Mouse (Mus musculus) neural tube, embryonic 15.5 days (tissue): ENCODE measurements around the gene 1700001O22Rik. TPM values are rescaled to one million over a fixed set of nuclear protein-coding genes. Genes with fewer than 3 reads are reported as not detected.

Experiments used
- ATAC-seq: fragments of 200-750 bp; cut with Nextera tagmentation; 2 replicates; pipeline ENCODE4 v1.8.0; 2017; ENCODE audit warnings: mild to moderate bottlenecking, moderate TSS enrichment, moderate library complexity; ENCODE audit not compliant: low FRiP score
- H3K27ac ChIP-seq: fragments of 300-500 bp; sonication (generic); replicated peaks from 2 replicates; pipeline ENCODE4 v1.5.1; 2015; ENCODE audit warnings: mild to moderate bottlenecking, inconsistent platforms
- H3K27me3 ChIP-seq: fragments of 300-500 bp; sonication (generic); replicated peaks from 2 replicates; pipeline ENCODE4 v1.6.1; 2015; ENCODE audit warnings: inconsistent platforms
- H3K36me3 ChIP-seq: fragments of 300-500 bp; sonication (generic); 2 replicates; pipeline ENCODE4 v1.6.1; 2015; ENCODE audit warnings: inconsistent platforms
- H3K4me1 ChIP-seq: fragments of 300-500 bp; sonication (generic); 2 replicates; pipeline ENCODE4 v1.6.1; 2015; ENCODE audit warnings: inconsistent platforms
- H3K4me2 ChIP-seq: fragments of 300-500 bp; sonication (generic); 2 replicates; pipeline ENCODE4 v1.6.1; 2015; ENCODE audit warnings: inconsistent platforms, mild to moderate bottlenecking, moderate library complexity
- H3K4me3 ChIP-seq: fragments of 300-500 bp; sonication (generic); replicated peaks from 2 replicates; pipeline ENCODE4 v1.5.1; 2015; ENCODE audit warnings: mild to moderate bottlenecking, inconsistent platforms
- H3K9ac ChIP-seq: fragments of 300-500 bp; sonication (generic); replicated peaks from 2 replicates; pipeline ENCODE4 v1.6.1; 2015; ENCODE audit warnings: mild to moderate bottlenecking, inconsistent platforms
- H3K9me3 ChIP-seq: fragments of 300-500 bp; sonication (generic); replicated peaks from 2 replicates; pipeline ENCODE4 v1.6.1; 2016; ENCODE audit warnings: inconsistent platforms
- WGBS: fragments of 180-500 bp; shearing (Covaris S2); methylation state at CpG from one replicate; pipeline ENCODE4 v1.1.7; 2015; ENCODE audit warnings: mixed read lengths; 5-methylcytosine and 5-hydroxymethylcytosine counted together
- polyA plus RNA-seq: library from polyadenylated mRNA; unstranded; fragments of >200 nt; fragmentation: Nextera tagmentation; extraction: Ambion mirVana; gene quantifications from 2 replicates; pipeline ENCODE4 v1.2.1, GENCODE M21; 2015

Gene 1700001O22Rik
- polyA plus RNA-seq, 1 experiment from 2014 or later: 2.2 TPM

DNA sequence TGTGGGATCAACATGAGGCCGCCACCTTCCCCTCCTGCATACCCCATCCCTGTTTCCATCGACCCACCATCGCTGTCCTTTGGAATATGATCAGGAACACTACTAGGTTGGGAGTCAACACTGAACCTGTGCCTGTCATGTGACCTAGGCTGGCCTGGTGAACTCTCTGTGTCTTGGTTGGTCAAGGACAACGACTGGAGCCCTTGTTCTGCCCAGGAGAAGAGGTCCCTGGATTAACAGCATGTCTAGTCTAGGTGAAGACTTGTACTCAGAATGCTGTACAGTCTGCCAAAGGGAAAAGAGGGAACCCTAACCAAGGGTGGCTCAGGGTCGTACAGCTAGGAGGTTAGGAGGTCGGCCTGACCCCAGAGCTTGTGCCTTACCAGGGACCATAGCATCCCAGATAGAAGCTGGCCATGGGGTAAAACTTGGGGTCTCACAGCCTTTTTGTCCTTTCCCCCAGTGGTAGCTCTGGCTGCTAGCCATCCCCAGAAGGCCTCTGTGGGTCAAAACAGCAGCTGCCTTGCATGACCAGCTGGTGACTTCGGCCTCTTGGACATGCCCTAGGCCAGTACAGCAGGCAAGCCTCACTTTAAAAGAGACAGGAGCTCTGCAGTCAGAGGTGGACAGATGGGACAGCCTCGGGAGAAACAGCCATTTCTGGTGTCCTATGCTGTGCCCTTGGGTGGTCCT lies 30.0 kb downstream of the 1700001O22Rik start:
- no peak for ATAC-seq
- Histone ChIP-seq H3K9ac (no peak overlapping the region), H3K27ac (peak overlapping the region; percentile 84; the same call in 1 of the 2 replicates), H3K4me3 (no peak overlapping the region), H3K27me3 (no peaks in the 10 kb centered on the region), H3K4me2 (no peak overlapping the region), H3K9me3 (no peaks in the 10 kb centered on the region), H3K36me3 (no peaks in the 10 kb centered on the region), H3K4me1 (peaks cover 26% of the 10 kb centered on the region)
- WGBS: 82% methylated on average over 8 of the region's 8 CpGs

DNA sequence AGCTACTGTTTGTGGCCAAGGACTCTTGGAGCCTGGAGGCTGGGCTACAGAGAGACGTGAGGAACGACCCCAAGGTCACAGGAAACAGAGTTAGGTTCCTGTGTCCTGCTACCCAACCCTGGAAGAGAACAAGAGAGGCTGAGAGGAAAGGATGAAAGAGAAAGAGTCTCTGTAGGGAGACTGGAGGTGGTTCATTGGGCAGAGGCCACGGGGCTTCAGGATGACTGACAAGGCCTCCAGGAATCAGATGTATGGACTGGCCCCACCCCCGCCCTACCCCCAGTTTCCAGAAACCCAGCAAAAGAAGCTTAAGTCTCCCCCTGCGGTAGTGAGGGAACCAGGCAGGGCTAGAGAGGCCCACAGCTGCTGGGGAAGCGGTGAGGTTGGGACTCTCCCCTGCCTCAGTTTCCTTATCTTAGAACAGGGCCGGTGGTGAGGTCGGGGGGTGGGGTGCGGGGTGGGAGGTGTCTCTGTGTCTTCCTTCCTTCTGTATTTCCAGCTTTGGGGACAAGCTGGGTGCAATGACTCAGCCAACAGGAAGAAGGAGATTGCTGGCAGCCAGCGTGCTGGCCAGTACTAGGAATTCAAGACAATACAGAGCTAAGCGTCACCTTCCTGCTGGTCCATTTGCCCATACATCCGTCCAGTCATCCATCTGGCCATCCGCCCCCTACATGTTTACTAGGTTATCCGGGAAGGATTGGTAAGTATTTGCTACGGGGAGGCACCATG lies 30.7 kb downstream of the 1700001O22Rik start:
- no peaks in the 10 kb centered on the region for H3K9me3 ChIP-seq
- H3K27ac ChIP-seq: peak overlapping the region; percentile 84
- peaks cover 26% of the 10 kb centered on the region for H3K4me1 ChIP-seq
- H3K4me2 ChIP-seq: no peak overlapping the region
- no peak; the same call in 1 of the 2 replicates for ATAC-seq
- H3K4me3 ChIP-seq: no peak overlapping the region
- no peak overlapping the region; the same call in 1 of the 2 replicates for H3K9ac ChIP-seq
- H3K36me3 ChIP-seq: no peaks in the 10 kb centered on the region
- 56% methylated on average over 15 of the region's 15 CpGs for WGBS
- no peaks in the 10 kb centered on the region for H3K27me3 ChIP-seq

GRCm38 (mm10) chr2:30771806-30772460 lies 31.5 kb downstream of the 1700001O22Rik start:
- H3K4me1 ChIP-seq: peaks cover 26% of the 10 kb centered on the region
- no peaks in the 10 kb centered on the region for H3K27me3 ChIP-seq
- H3K27ac ChIP-seq: peak overlapping the region; percentile 84
- H3K4me3 ChIP-seq: peak overlapping the region; percentile 45
- H3K9me3 ChIP-seq: no peaks in the 10 kb centered on the region
- H3K9ac ChIP-seq: peak overlapping the region; percentile 54
- 7% methylated on average over 19 of the region's 19 CpGs for WGBS
- ATAC-seq: peak; percentile 80
- no peaks in the 10 kb centered on the region for H3K36me3 ChIP-seq
- peak overlapping the region; percentile 87 for H3K4me2 ChIP-seq

- no peaks in the 10 kb centered on the region for H3K27me3 ChIP-seq
- H3K4me2 ChIP-seq: peak overlapping the region; percentile 87
- 1% methylated on average over 48 of the region's 51 CpGs for WGBS
- H3K36me3 ChIP-seq: no peaks in the 10 kb centered on the region
- H3K4me3 ChIP-seq: peak overlapping the region; percentile 45
- peaks cover 26% of the 10 kb centered on the region for H3K4me1 ChIP-seq
- H3K9ac ChIP-seq: peak overlapping the region; percentile 54
- H3K27ac ChIP-seq: peak overlapping the region; percentile 84
- peak; percentile 32; the same call in 1 of the 2 replicates for ATAC-seq
- no peaks in the 10 kb centered on the region for H3K9me3 ChIP-seq
Measured at GRCm38 (mm10) chr2:30771368-30771805, 32.1 kb downstream of the 1700001O22Rik start.

GRCm38 (mm10) chr2:30769187-30769586 lies 34.3 kb downstream of the 1700001O22Rik start:
- no peak for ATAC-seq
- H3K27ac ChIP-seq: no peak overlapping the region
- 56% methylated on average over 6 of the region's 6 CpGs for WGBS
- no peak overlapping the region for H3K4me3 ChIP-seq
- peaks cover 26% of the 10 kb centered on the region for H3K4me1 ChIP-seq
- H3K9me3 ChIP-seq: 0 out of 2 replicates have a peak, but pooled peaks cover 5% of the 10 kb centered on the region
- H3K9ac ChIP-seq: no peak overlapping the region
- no peaks in the 10 kb centered on the region for H3K27me3 ChIP-seq
- no peaks in the 10 kb centered on the region for H3K36me3 ChIP-seq
- H3K4me2 ChIP-seq: no peak overlapping the region

- Histone ChIP-seq H3K4me3 (no peak overlapping the region), H3K27me3 (no peaks in the 10 kb centered on the region), H3K9ac (no peak overlapping the region), H3K4me1 (peaks cover 26% of the 10 kb centered on the region), H3K4me2 (no peak overlapping the region), H3K9me3 (0 out of 2 replicates have a peak, but pooled peaks cover 5% of the 10 kb centered on the region), H3K27ac (no peak overlapping the region), H3K36me3 (no peaks in the 10 kb centered on the region)
- 83% methylated on average over 5 of the region's 5 CpGs for WGBS
- no peak for ATAC-seq
Measured at GRCm38 (mm10) chr2:30768529-30768928, 34.9 kb downstream of the 1700001O22Rik start.

- Histone ChIP-seq H3K27ac (no peak overlapping the region), H3K36me3 (no peaks in the 10 kb centered on the region), H3K9me3 (0 out of 2 replicates have a peak, but pooled peaks cover 5% of the 10 kb centered on the region), H3K4me1 (peaks cover 20% of the 10 kb centered on the region), H3K9ac (no peak overlapping the region), H3K27me3 (no peaks in the 10 kb centered on the region), H3K4me3 (no peak overlapping the region), H3K4me2 (no peak overlapping the region)
- no peak for ATAC-seq
- 68% methylated on average over 7 of the region's 7 CpGs for WGBS
Measured at GRCm38 (mm10) chr2:30767626-30768240, 35.7 kb downstream of the 1700001O22Rik start.

- 0 out of 2 replicates have a peak, but pooled peaks cover 5% of the 10 kb centered on the region for H3K9me3 ChIP-seq
- no peaks in the 10 kb centered on the region for H3K27me3 ChIP-seq
- ATAC-seq: no peak
- no peaks in the 10 kb centered on the region for H3K36me3 ChIP-seq
- no peak overlapping the region for H3K4me3 ChIP-seq
- H3K4me2 ChIP-seq: no peak overlapping the region
- H3K4me1 ChIP-seq: peaks cover 8% of the 10 kb centered on the region
- WGBS: 90% methylated on average over 5 of the region's 5 CpGs
- no peak overlapping the region for H3K9ac ChIP-seq
- no peak overlapping the region for H3K27ac ChIP-seq
Measured at GRCm38 (mm10) chr2:30766446-30766845, 37.0 kb downstream of the 1700001O22Rik start.

DNA sequence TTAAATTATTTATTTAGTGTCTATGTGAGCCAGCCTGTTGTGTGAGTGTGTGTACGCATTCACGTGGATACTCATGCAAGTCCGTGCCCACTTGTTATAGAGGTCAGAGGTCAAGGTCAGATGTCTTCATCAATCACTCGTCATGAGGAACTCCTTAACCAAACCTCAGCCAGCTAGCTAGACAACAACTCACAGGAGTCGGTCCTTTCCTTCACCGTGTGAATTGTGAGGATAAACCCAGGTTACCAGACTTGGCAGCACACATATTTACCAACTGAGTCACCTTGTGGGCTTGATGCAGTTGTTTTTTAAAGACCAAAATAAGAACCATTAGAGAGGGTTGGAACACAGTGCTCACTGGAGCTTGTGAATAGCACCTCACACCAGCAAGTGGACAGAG lies 42.8 kb downstream of the 1700001O22Rik start:
- H3K9me3 ChIP-seq: 0 out of 2 replicates have a peak, but pooled peaks cover 5% of the 10 kb centered on the region
- WGBS: 24% methylated on average over 6 of the region's 6 CpGs
- no peak overlapping the region for H3K27ac ChIP-seq
- H3K36me3 ChIP-seq: no peaks in the 10 kb centered on the region
- no peak overlapping the region for H3K4me2 ChIP-seq
- no peak overlapping the region for H3K9ac ChIP-seq
- no peaks in the 10 kb centered on the region for H3K27me3 ChIP-seq
- peaks cover 26% of the 10 kb centered on the region for H3K4me1 ChIP-seq
- no peak for ATAC-seq
- no peak overlapping the region for H3K4me3 ChIP-seq

GRCm38 (mm10) chr2:30759858-30760547 lies 43.5 kb downstream of the 1700001O22Rik start:
- peak overlapping the region; percentile 3; the same call in 1 of the 2 replicates for H3K27ac ChIP-seq
- no peaks in the 10 kb centered on the region for H3K27me3 ChIP-seq
- 35% methylated on average over 10 of the region's 10 CpGs for WGBS
- no peak overlapping the region for H3K4me3 ChIP-seq
- ATAC-seq: no peak
- H3K36me3 ChIP-seq: no peaks in the 10 kb centered on the region
- peaks cover 26% of the 10 kb centered on the region for H3K4me1 ChIP-seq
- 0 out of 2 replicates have a peak, but pooled peaks cover 5% of the 10 kb centered on the region for H3K9me3 ChIP-seq
- no peak overlapping the region for H3K9ac ChIP-seq
- no peak overlapping the region for H3K4me2 ChIP-seq

- Histone ChIP-seq H3K9ac (no peak overlapping the region), H3K27ac (peak overlapping the region; percentile 30; the same call in 1 of the 2 replicates), H3K4me3 (no peak overlapping the region), H3K9me3 (no peaks in the 10 kb centered on the region), H3K4me1 (peaks cover 26% of the 10 kb centered on the region), H3K36me3 (no peaks in the 10 kb centered on the region), H3K4me2 (no peak overlapping the region), H3K27me3 (no peaks in the 10 kb centered on the region)
- 67% methylated on average over 4 of the region's 4 CpGs for WGBS
- no peak for ATAC-seq
Measured at GRCm38 (mm10) chr2:30759442-30759841, 44.0 kb downstream of the 1700001O22Rik start.
